Mouse (Mus musculus): ENCODE data around the gene Col6a6.

GRCm38 (mm10) chr9:105712049-105712448 is 115.9 kb downstream of the Col6a6 start:
- TF ChIP-seq CTCF (conservative IDR thresholded peaks at IDR 0.05; ENCODE audit: insufficient read depth, insufficient read length, low read depth, low read length) = no peak
- TF ChIP-seq POLR2A (IDR thresholded peaks at IDR 0.05; ENCODE audit: low read depth, low read length) = no peak
